Mouse (Mus musculus): ENCODE measurements around the gene Ctsd.
A peak's percentile ranks its signal among the peaks of the same experiment; 100 is the strongest.

GRCm38 (mm10) chr7:142371768-142372661, 15.8 kb downstream of the Ctsd start:
- TF ChIP-seq CTCF (IDR thresholded peaks at IDR 0.05; ENCODE audit: borderline replicate concordance, insufficient read depth, low read depth, low read length): no peak
- peak; percentile 25; the same call in 1 of the 2 replicates for TF ChIP-seq POLR2A (IDR thresholded peaks at IDR 0.05; ENCODE audit: borderline replicate concordance, insufficient read depth, low read length)
